Mouse (Mus musculus) MEL (cell line): ENCODE measurements around the gene Pxmp4. TPM values are rescaled to one million over a fixed set of nuclear protein-coding genes. Genes with fewer than 3 reads are reported as not detected.
A peak's percentile ranks its signal among the peaks of the same experiment; 100 is the strongest.

Source experiments
- DNase-seq: peaks from one replicate; pipeline ENCODE4 v3.0.0; 2011; ENCODE audit warnings: low read depth, low spot score
- H3K27ac ChIP-seq: 2 replicates; pipeline ENCODE4 v1.5.1; 2012; ENCODE audit warnings: low read depth, mild to moderate bottlenecking, control low read depth, low read length, moderate library complexity; ENCODE audit not compliant: control insufficient read depth
- H3K27me3 ChIP-seq, 2 experiments: fragments of 150-350 bp in 1 of 2; sonication (generic) in 1 of 2; 2 replicates each; pipeline ENCODE4 v1.6.1; 2012; ENCODE audit warnings: low read length in 2 of 2, mild to moderate bottlenecking in 2 of 2, improper control_type of control experiment in 1 of 2, moderate library complexity in 1 of 2; ENCODE audit not compliant: insufficient read depth in 2 of 2, control insufficient read depth in 1 of 2
- H3K36me3 ChIP-seq, 2 experiments: 2 replicates each; pipeline ENCODE4 v1.6.1; 2012 to 2014; ENCODE audit warnings: low read length in 2 of 2, improper control_type of control experiment in 1 of 2, inconsistent platforms in 1 of 2, mild to moderate bottlenecking in 1 of 2; ENCODE audit not compliant: insufficient read depth in 2 of 2, control insufficient read depth in 1 of 2
- H3K4me1 ChIP-seq, 2 experiments: fragments of 150-350 bp in 1 of 2; sonication (generic) in 1 of 2; 2 replicates each; pipeline ENCODE4 v1.6.1; 2012; ENCODE audit warnings: low read length in 2 of 2, improper control_type of control experiment in 1 of 2, mild to moderate bottlenecking in 1 of 2; ENCODE audit not compliant: insufficient read depth in 2 of 2, control insufficient read depth in 1 of 2
- H3K4me3 ChIP-seq, 2 experiments: fragments of 150-350 bp in 1 of 2; sonication (generic) in 1 of 2; 2 replicates each; pipeline ENCODE4 v1.5.1; 2012; ENCODE audit warnings: low read depth in 2 of 2, low read length in 2 of 2, mild to moderate bottlenecking in 2 of 2, moderate library complexity in 2 of 2, control low read depth in 1 of 2, improper control_type of control experiment in 1 of 2; ENCODE audit not compliant: control insufficient read depth in 1 of 2, insufficient read depth in 1 of 2
- H3K79me2 ChIP-seq: 2 replicates; pipeline ENCODE4 v1.6.1; 2012; ENCODE audit warnings: mild to moderate bottlenecking, low read length, moderate library complexity; ENCODE audit not compliant: control insufficient read depth, poor library complexity, insufficient read depth
- H3K9ac ChIP-seq: 2 replicates; pipeline ENCODE4 v1.6.1; 2012; ENCODE audit warnings: low read depth, mild to moderate bottlenecking, control low read depth, low read length, moderate library complexity; ENCODE audit not compliant: control insufficient read depth, poor library complexity, severe bottlenecking
- H3K9me3 ChIP-seq: fragments of 150-350 bp; sonication (generic); replicated peaks from 2 replicates; pipeline ENCODE4 v1.6.1; 2012; ENCODE audit warnings: mild to moderate bottlenecking, low read length, improper control_type of control experiment, moderate library complexity; ENCODE audit not compliant: insufficient read depth
- BHLHE40 ChIP-seq: IDR thresholded peaks from 2 replicates; pipeline ENCODE4 v1.6.1; 2012; ENCODE audit warnings: low read depth, mild to moderate bottlenecking, inconsistent platforms, low read length, improper control_type of control experiment, borderline replicate concordance
- CTCF ChIP-seq, 3 experiments: IDR thresholded peaks in 2 of 3; conservative IDR thresholded peaks in 1 of 3; 2 replicates each; pipeline ENCODE4 v1.5.1; 2011 to 2012; ENCODE audit warnings: low read length in 3 of 3, low read depth in 2 of 3, mild to moderate bottlenecking in 2 of 3, improper control_type of control experiment in 1 of 3, inconsistent platforms in 1 of 3, mixed read lengths in 1 of 3, moderate library complexity in 1 of 3; ENCODE audit not compliant: control insufficient read depth in 1 of 3, insufficient read depth in 1 of 3, poor library complexity in 1 of 3, severe bottlenecking in 1 of 3
- HCFC1 ChIP-seq: IDR thresholded peaks from 2 replicates; pipeline ENCODE4 v1.6.1; 2012; ENCODE audit warnings: low read depth, mild to moderate bottlenecking, inconsistent platforms, low read length, improper control_type of control experiment, moderate library complexity
- KAT2A ChIP-seq: conservative IDR thresholded peaks from 2 replicates; pipeline ENCODE4 v1.6.1; 2012; ENCODE audit warnings: low read depth, low read length, improper control_type of control experiment, inconsistent platforms
- MAFK ChIP-seq: IDR thresholded peaks from 2 replicates; pipeline ENCODE4 v1.6.1; 2011; ENCODE audit warnings: low read depth, mild to moderate bottlenecking, low read length, improper control_type of control experiment, borderline replicate concordance
- MAX ChIP-seq: IDR thresholded peaks from 2 replicates; pipeline ENCODE4 v1.6.1; 2011; ENCODE audit warnings: low read length, improper control_type of control experiment
- MYB ChIP-seq: IDR thresholded peaks from 2 replicates; pipeline ENCODE4 v1.6.1; 2011; ENCODE audit warnings: mild to moderate bottlenecking, low read depth, low read length, improper control_type of control experiment
- POLR2AphosphoS5 ChIP-seq: IDR thresholded peaks from 2 replicates; pipeline ENCODE4 v1.6.1; 2012; ENCODE audit warnings: low read depth, borderline replicate concordance, mild to moderate bottlenecking, inconsistent platforms, low read length, moderate library complexity, mixed read lengths
- RAD21 ChIP-seq: IDR thresholded peaks from 2 replicates; pipeline ENCODE4 v1.6.1; 2011; ENCODE audit warnings: mild to moderate bottlenecking, low read depth, low read length, improper control_type of control experiment
- RCOR1 ChIP-seq: IDR thresholded peaks from 2 replicates; pipeline ENCODE4 v1.6.1; 2012; ENCODE audit warnings: low read depth, mild to moderate bottlenecking, inconsistent platforms, low read length, improper control_type of control experiment
- SMC3 ChIP-seq: IDR thresholded peaks from 2 replicates; pipeline ENCODE4 v1.6.1; 2011; ENCODE audit warnings: low read depth, low read length, improper control_type of control experiment
- TBP ChIP-seq: IDR thresholded peaks from 2 replicates; pipeline ENCODE4 v1.8.0; 2011; ENCODE audit warnings: low read depth, low read length, improper control_type of control experiment
- ZKSCAN1 ChIP-seq: IDR thresholded peaks from 2 replicates; pipeline ENCODE4 v1.6.1; 2012; ENCODE audit warnings: low read depth, mild to moderate bottlenecking, inconsistent platforms, low read length, improper control_type of control experiment, moderate library complexity
- ZMIZ1 ChIP-seq: IDR thresholded peaks from 2 replicates; pipeline ENCODE4 v1.6.1; 2012; ENCODE audit warnings: low read depth, mild to moderate bottlenecking, inconsistent platforms, low read length, improper control_type of control experiment, moderate library complexity
- ZNF384 ChIP-seq: IDR thresholded peaks from 2 replicates; pipeline ENCODE4 v1.6.1; 2012; ENCODE audit warnings: low read depth, mild to moderate bottlenecking, inconsistent platforms, low read length, improper control_type of control experiment
- polyA plus RNA-seq, 2 experiments: library from polyadenylated mRNA; stranded (reverse) in 1 of 2; unstranded in 1 of 2; fragments of >175 nt in 1 of 2; fragments of >200 nt in 1 of 2; gene quantifications; 2 replicates each; pipeline versions ENCODE4 v1.2.1 to v1.2.4; 2012; ENCODE audit warnings: low replicate concordance in 2 of 2, low read depth in 1 of 2; ENCODE audit not compliant: insufficient read length in 2 of 2, insufficient read depth in 1 of 2, missing spikeins in 1 of 2
- total RNA-seq: library from RNA; depleted of rRNA; stranded (reverse); fragments of 300-350 nt; gene quantifications from 2 replicates; pipeline ENCODE4 v1.2.3, GENCODE M21; 2012

Pxmp4 gene
- total and polyA plus RNA-seq, 3 experiments: 5.9 to 12.2 TPM; not detected in 1

DNA sequence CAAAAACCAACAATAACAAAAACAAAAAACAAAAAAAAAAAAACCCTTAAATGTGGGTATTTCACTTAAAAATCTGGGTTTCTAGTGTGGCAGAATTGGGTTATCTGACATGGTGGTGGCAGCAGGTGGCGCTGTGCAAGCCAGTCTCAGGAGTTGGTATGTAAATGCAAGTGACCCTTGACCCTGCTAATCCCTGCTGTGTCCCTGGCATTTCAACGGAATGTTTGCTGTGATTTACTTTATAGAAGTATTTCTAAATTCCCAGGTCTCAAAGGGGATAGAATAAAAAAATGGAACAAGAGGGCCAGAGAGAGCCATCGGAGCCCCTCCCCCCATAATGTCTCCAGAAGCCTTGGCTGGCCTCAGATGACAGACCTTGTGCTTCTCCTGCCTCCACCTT lies 44.6 kb upstream of the Pxmp4 start:
- H3K79me2 ChIP-seq: no peaks in the 10 kb centered on the region
- no peak overlapping the region for H3K4me3 ChIP-seq
- H3K9me3 ChIP-seq: no peaks in the 10 kb centered on the region
- TF ChIP-seq CTCF (IDR thresholded peaks at IDR 0.05 in 2 of 3, conservative IDR thresholded peaks at IDR 0.05 in 1 of 3; ENCODE audit: control insufficient read depth in 1 of 3, insufficient read depth in 1 of 3, low read depth in 2 of 3, low read length in 3 of 3, poor library complexity in 1 of 3, severe bottlenecking in 1 of 3) (peak; percentile 15 to 65 (median 50); a peak in 4 of 6 replicates), TBP (no peak), SMC3 (peak; percentile 32)
- no peak overlapping the region for H3K9ac ChIP-seq
- H3K27me3 ChIP-seq: no peaks in the 10 kb centered on the region; a peak in 1 of 4 replicates
- peaks cover 0 to 3% of the 10 kb centered on the region in 2 experiments; a peak in 2 of 4 replicates for H3K36me3 ChIP-seq
- no peak for DNase-seq
- H3K27ac ChIP-seq: no peak overlapping the region
- H3K4me1 ChIP-seq: peaks cover 0 to 6% of the 10 kb centered on the region in 2 experiments; a peak in 2 of 4 replicates

DNA sequence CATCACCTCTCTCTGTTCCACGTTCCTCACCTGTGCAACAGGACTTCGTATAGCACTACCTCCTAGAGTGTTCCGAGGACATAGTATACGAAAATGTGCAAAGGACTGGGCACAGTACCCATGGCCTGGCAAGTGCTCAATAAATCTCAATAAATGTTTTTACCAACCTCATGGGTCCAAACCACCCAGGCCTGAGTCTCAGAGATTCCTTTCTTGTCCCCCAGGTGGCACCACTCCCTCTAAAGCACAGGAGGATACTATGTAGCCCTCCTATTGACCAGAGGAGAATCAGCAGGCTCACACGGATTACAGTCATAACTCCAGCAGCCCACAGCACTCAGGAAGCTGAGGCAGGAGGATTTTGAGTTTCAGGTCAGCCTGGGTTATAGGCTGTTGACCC lies 43.1 kb upstream of the Pxmp4 start:
- no peak overlapping the region for H3K27ac ChIP-seq
- TF ChIP-seq MAFK (no peak), KAT2A (no peak), ZNF384 (no peak), RAD21 (peak; percentile 24), RCOR1 (no peak), CTCF (IDR thresholded peaks at IDR 0.05 in 2 of 3, conservative IDR thresholded peaks at IDR 0.05 in 1 of 3; ENCODE audit: control insufficient read depth in 1 of 3, insufficient read depth in 1 of 3, low read depth in 2 of 3, low read length in 3 of 3, poor library complexity in 1 of 3, severe bottlenecking in 1 of 3) (peak; percentile 19 to 59 (median 44)), ZKSCAN1 (no peak), POLR2AphosphoS5 (no peak), SMC3 (peak; percentile 47), MAX (no peak), BHLHE40 (no peak), MYB (no peak), HCFC1 (no peak), ZMIZ1 (no peak)
- H3K79me2 ChIP-seq: no peaks in the 10 kb centered on the region
- peaks cover 2 to 15% of the 10 kb centered on the region in 2 experiments; a peak in 3 of 4 replicates for H3K4me1 ChIP-seq
- no peaks in the 10 kb centered on the region; a peak in 1 of 4 replicates for H3K27me3 ChIP-seq
- H3K9ac ChIP-seq: no peak overlapping the region
- H3K4me3 ChIP-seq: no peak overlapping the region
- no peaks in the 10 kb centered on the region for H3K9me3 ChIP-seq
- peaks cover 0 to 14% of the 10 kb centered on the region in 2 experiments; a peak in 2 of 4 replicates for H3K36me3 ChIP-seq
- DNase-seq: peak; percentile 42
